Mouse (Mus musculus) kidney, adult 8-10 months (tissue): ENCODE measurements around the gene Lrrn2.

ENCODE experiments used
- DNase-seq, 2 experiments: peaks; one replicate each; pipeline ENCODE4 v3.0.0; 2022

Lrrn2 gene

GRCm38 (mm10) chr1:132880161-132881005, at the start of gene Lrrn2:
Gene Lrrn2 (plus strand): TSS chr1:132880273.
- no peak for DNase-seq

DNA sequence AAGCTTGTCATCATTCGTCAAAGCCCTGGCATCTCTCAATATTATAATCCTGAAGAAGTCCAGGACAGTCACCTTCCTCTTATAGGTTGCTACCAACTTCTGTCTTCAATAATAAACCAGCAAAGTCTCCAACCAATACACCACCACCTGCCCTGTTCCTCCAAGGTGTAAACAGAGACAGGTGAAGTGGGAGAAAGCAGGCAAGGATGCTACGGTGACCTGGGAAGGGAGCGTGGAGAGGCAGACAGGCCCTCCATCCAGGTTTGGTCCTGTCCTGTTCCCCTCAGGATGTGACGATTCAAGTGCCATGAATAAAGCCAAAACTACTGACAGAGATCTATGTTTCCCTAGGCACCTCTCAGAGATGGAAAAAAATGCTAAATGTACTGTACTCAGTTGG, 48.1 kb upstream of the Lrrn2 start:
- DNase-seq = no peak

- DNase-seq = no peak
These were observed 46.0 kb upstream of the Lrrn2 start for GRCm38 (mm10) chr1:132834037-132834436.

- no peak for DNase-seq
These were observed 43.2 kb upstream of the Lrrn2 start for GRCm38 (mm10) chr1:132836895-132837294.

DNA sequence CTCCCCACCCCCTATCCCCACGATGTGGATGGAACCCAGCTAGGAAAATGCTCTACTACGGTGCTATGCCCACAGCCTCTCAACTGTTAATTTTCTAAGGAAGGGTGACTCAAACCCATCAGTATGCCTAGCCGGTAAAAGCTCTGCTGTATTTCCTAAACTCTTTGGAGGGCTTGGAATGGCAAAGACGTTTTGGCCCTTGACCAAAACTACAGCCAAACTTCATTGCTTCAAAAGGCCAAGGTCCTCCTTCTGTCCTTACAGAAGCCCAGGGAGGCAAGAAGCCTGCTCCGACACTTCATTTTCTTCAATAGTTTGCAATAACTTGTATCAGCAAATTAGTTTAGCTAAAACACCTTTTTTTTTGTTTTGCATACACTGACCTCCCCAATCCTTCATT, 42.4 kb upstream of the Lrrn2 start:
- no peak for DNase-seq

DNA sequence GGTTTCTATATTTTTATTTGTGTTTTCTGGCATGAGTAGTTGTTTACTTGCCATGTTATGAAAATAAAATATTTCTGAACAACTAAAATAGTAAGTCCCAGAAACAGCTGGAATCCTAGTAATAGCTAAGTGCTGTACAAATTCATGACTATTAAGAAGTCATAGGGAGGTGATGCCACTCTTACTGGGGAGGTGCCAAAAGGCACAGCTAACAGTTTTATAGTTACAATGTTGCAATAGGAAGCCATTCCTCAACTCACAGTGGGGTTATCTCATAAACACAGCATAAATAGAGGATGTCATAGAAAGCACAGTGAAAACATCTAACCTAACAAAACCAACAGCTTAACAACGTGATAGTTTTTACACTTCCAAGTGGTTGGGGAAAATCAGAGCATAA, 41.7 kb upstream of the Lrrn2 start:
- DNase-seq = no peak

GRCm38 (mm10) chr1:132843612-132844011, 36.5 kb upstream of the Lrrn2 start:
- DNase-seq = no peak

DNA sequence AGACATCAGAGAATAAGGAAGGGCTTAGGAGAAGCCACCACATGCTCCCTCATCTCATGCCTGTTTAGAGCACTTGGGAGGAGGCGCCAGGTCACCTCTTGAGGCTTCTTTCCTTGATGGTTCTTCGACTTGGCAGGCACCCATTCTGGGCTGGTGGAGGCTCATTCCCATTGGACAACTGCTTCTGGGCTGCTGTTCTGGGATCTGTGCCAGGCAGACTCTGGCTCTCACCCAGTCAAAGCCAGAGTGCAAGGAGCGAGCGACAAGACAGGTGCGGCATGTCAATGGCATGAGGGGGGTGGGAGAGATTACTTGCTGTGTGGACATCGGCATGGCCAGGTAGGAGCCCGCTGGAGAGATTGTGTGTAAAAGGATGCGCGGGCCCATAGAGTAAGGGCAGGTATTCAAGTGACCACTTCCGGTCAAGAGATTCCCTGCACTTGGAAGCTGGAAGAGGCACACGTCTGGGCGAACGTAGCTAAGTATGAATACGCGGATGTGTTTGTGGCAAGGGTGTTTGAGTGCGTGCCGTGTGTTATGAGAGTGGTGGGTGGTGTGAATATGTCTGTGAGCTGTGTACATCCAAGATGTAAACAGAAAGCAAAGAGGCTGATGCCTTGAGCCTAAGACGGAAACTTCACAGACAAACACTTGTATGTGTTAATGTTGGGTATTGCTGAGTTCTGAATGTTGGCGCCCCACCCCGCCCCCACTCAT, 35.8 kb upstream of the Lrrn2 start:
- DNase-seq = peak; percentile 86

DNA sequence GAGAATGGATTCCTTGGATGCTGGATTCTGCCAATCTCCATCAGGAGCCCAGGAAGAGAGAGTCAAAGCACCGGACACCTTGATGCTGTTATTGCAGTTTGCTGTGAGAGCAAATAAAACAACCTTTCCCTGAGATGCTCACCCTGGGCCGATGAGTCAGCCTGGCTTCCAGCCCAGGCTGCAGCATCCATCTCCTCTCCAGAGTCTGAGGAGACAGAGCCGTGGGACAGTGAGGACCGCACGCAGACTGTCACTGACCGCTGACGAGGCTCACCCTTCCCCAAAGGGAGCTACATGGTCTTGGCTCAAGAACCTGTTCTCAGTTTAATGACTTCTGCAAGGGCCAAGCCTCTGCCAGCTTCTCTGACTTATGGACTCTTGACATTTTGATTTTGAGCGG, 34.3 kb upstream of the Lrrn2 start:
- peak in 1 of 2 experiments; percentile 2 for DNase-seq

DNA sequence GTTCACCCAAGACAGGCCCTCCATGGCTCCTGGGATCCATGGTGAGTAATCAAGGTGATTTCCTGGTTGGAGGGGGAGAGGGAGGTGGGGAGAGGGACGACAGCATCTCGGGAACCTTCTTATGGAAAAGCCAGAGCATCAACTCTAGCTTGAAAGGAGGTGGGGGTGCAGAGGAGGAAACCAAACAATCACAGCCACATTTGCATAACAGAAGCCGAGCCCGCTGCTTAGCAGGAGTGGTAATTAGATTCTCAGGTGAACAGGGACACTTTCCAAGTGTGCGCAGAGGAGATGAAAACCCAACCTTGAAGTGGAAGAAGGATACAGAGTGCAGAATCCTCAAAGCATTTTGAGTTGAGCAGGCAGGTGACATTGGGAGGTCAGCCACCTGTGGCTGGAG, 29.3 kb upstream of the Lrrn2 start:
- no peak for DNase-seq

GRCm38 (mm10) chr1:132851296-132851695, 28.8 kb upstream of the Lrrn2 start:
- no peak for DNase-seq

GRCm38 (mm10) chr1:132851771-132852170, 28.3 kb upstream of the Lrrn2 start:
- no peak for DNase-seq

DNA sequence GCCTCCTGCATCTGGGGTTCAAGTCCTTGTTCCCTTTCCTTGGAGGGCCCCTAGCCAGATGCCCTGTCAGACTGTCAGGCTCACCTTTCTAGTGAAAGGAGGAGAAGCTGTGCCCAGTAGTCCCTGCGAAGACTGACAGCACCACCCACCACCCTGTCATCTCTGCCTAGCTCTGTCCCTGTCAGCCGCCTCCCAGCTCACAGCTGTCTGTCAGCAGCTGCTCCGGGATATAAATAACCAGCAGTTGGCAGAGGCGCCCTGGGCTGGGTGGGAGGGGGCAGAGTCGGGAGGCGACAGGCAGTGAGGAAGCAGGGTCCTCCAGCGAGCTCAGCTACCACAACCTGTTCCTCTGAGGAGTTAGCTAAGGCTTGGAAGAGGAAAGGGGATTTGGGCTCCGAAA, 26.8 kb upstream of the Lrrn2 start:
- DNase-seq = no peak

GRCm38 (mm10) chr1:132858516-132859383, 21.3 kb upstream of the Lrrn2 start:
- DNase-seq = no peak

- peak; percentile 11 to 26 for DNase-seq
These were observed 15.9 kb upstream of the Lrrn2 start for GRCm38 (mm10) chr1:132864220-132864619.

GRCm38 (mm10) chr1:132865585-132865984, 14.5 kb upstream of the Lrrn2 start:
- no peak for DNase-seq

- no peak for DNase-seq
These were observed 9.7 kb upstream of the Lrrn2 start for GRCm38 (mm10) chr1:132870327-132870726.

DNA sequence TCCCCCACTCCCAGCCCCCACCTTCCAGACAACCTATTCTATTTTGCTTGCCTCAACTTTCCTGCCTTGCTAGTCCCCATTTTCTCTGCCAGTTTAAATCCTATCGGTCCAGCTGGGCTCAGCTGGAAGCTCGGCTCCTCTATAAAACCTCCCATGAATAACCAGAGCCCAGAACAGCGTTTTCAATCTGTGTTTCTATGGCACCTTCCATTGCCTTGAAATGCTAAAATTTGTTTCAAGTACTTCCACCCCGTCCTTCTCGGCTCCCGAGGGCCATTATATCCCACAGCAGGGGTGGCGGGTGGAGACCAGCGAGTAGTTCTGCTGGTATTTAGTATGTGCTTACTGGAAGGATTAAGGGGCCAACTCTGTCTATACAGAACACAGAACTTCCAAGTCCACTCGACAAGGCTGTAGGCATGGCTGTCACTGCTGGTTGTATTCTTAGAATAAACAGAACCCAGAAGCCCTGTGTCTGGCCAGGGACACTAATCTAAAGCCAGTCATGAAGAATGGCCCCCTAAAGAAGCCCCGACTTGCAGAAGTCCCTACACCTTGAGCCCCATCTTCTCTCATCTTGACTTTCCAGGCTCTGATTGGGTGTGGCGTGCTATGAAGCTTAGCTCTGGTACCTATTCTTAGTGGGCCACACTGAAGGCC, 992 bp upstream of the Lrrn2 start:
- no peak for DNase-seq

- no peak for DNase-seq
These were observed 292 bp upstream of the Lrrn2 start for GRCm38 (mm10) chr1:132879801-132880160.

GRCm38 (mm10) chr1:132881041-132881761, 1.1 kb downstream of the Lrrn2 start:
- no peak for DNase-seq

- DNase-seq = no peak
These were observed 1.8 kb downstream of the Lrrn2 start for GRCm38 (mm10) chr1:132881836-132882235.

DNA sequence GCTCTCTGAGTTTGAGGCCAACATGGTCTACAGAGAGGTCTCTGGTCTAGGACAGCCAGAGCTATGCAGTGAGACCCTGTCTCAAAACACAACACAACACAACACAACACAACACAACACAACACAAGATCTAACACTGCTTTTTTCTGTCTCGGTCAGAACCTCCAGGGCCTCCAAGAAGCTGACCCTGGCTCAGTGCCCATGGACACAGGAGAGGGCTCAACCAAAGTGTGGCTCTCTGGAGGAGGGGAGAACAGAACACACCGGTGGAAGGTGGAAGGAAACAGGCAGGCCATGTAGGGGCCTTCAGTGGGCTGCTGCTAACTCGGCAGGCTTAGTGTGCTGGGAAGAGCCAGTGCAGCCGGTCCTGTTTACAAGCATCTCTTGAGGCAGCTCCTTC, 5.6 kb downstream of the Lrrn2 start:
- DNase-seq = no peak
